Mouse (Mus musculus): ENCODE data around the gene Tbc1d2b.

Gene Tbc1d2b

DNA sequence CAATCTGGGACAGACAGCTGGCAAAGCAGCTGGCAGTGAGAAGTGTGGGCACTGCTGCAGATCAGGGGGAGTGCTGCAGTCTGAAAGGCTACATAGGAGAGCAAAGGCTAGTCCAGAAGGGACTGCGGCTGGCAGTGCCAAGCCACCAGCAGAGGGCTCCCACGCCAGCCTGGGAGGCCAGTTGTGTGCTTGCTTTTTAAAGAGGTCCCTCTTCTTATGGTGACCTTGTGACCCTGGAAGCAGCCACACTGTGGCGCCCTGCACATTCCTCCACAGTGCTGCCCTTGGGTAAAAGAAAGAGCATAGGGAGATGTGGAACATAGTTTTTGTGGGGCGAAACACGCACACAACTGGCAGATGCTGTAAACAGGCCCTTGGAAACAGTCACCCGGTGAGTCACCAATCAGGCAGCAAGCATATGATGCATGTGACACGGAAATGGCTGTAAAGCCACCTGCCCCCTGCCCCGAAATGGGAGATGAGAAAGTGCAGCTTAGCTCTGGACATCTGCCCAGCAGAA is 66.1 kb downstream of the Tbc1d2b start:
- DNase-seq (ENCODE audit: low read depth, low spot score): peak; percentile 12

GRCm38 (mm10) chr9:90203233-90203632 is 67.4 kb downstream of the Tbc1d2b start:
- DNase-seq (ENCODE audit: low read depth, low spot score): no peak

- no peak for DNase-seq (ENCODE audit: low read depth, low spot score)
These were observed 69.1 kb downstream of the Tbc1d2b start for GRCm38 (mm10) chr9:90201541-90201940.

- no peak for DNase-seq (ENCODE audit: low read depth, low spot score)
These were observed 69.5 kb downstream of the Tbc1d2b start for GRCm38 (mm10) chr9:90201096-90201495.

- DNase-seq (ENCODE audit: low read depth, low spot score): no peak
These were observed 70.1 kb downstream of the Tbc1d2b start for GRCm38 (mm10) chr9:90200501-90200900.

- DNase-seq (ENCODE audit: low read depth, low spot score): no peak
These were observed 71.0 kb downstream of the Tbc1d2b start for GRCm38 (mm10) chr9:90199611-90200010.

- no peak for DNase-seq (ENCODE audit: low read depth, low spot score)
These were observed 71.8 kb downstream of the Tbc1d2b start for GRCm38 (mm10) chr9:90198531-90199449.

DNA sequence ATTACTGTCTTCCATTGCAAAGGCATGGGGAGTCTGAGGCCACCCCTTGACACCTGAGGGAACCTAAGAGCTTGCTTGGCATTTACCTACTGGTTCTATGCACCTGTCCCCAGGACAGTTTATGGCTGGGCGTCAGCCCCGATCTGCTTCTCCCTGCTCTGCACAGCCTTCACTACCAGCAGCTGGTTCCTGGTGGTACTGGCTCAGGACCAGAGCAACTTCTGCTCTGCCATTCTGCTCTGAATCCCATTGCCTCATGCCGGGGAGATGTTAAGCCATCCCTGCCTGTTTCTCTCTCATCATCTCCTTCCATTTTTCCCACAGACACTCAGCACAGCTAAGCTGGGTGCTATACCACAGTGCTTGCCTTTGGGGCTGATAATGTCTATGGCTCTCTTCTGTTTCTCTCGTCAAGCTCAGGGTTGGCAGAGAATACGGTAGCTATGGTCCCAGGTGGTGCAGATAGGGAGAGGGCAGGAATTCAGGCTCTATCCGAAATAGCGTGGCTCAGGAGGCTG is 72.7 kb downstream of the Tbc1d2b start:
- DNase-seq (ENCODE audit: low read depth, low spot score): no peak

DNA sequence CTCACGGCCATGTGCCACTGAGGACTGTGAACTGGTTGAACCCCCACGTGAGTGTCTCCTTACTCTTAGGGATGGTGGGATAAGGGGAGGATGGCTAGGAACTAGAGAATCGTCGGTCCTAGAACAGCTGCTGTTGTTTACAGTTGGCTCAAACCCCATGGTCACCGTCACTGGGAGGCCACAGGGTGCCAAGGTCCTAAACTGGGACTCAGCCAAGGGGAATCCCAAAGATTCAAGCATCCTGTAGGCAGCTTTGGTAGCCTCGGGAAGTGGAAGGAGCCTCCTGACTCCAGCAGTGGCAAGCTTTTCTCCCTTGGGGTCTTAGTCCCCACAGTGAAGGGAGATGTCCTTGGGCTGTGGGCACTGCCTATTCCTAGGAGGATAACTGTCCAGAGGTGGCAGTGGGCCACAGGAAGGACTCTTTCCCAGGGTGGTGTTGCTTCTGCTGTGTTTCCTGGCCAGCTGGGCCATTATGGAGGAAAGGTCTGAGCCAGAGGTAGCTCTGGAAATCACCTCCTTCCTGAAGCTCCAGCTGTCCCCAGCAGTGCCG is 73.4 kb downstream of the Tbc1d2b start:
- no peak for DNase-seq (ENCODE audit: low read depth, low spot score)

DNA sequence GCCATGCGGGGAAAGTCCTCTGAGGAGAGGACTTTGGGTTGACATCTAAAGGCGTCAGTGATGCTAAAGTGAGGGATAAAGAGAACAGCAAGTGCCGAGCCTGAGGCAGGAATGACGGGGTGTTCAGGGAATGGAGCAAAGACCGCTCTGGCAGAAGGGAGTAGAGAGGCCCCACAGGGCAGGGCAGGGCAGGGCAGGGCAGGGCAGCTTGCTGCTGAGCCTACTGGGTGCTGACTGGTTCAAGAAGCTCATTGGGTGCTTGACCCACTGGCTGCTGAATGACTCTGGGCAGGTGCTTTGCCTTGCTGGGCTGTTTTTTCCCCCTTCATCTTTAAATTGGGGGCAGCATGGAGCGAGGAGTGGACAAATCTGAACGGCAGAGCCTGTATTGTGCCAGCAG is 74.3 kb downstream of the Tbc1d2b start:
- DNase-seq (ENCODE audit: low read depth, low spot score): no peak

DNA sequence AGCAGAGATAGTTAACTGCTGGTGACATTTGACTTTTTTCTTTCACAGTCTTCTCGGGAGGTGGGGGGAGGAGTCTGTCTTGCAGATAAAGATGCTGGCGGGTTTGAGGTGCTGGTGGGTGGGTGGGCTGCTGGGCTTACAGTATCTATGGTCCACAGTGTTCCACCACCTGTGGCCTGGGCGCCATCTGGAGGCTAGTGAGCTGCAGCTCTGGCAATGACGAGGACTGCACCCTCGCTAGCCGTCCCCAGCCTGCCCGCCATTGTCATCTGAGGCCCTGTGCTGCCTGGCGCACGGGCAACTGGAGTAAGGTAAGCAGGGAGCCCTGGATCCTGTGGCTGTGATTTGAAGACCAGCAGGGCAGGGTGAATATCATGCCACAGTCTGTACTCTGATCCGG is 75.6 kb downstream of the Tbc1d2b start:
- no peak for DNase-seq (ENCODE audit: low read depth, low spot score)

DNA sequence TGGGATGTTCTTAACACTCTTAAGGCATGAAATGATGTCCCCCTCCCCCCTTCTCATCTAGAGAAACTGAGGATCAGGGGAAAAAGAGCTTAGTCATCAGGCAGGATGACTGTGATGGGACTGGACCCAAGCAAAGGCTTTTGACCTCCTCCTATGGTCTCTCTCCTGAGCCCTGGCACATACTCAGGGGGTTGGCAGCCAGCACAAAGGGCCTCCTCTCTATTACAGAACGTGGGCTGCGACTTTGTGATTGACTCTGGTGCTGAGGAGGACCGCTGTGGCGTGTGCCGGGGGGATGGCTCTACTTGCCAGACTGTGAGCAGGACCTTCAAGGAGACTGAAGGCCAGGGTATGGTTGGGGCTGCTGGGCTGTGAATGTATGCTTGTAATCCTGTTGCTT is 81.2 kb downstream of the Tbc1d2b start:
- no peak for DNase-seq (ENCODE audit: low read depth, low spot score)

DNA sequence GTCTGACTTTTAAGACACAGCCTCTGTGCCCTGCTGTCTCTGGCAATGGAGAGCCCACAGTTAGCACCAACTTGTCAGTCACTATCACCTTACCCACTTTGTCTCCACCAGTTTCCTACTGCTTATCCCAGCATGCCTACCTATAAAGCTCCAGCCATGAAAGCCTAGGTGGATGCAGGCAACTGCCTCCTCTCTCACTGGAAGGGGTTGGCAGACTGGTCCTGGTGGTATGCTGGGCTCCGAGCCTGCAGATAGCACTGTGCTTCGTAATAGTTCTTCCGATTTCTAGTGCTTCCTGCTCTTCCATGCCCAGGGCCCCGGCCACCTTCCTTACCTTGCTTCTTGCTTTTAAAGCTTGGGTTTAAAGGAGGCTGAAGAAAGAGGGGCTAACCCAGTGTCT is 81.7 kb downstream of the Tbc1d2b start:
- no peak for DNase-seq (ENCODE audit: low read depth, low spot score)

- DNase-seq (ENCODE audit: low read depth, low spot score): no peak
These were observed 85.2 kb downstream of the Tbc1d2b start for GRCm38 (mm10) chr9:90185356-90185910.

DNA sequence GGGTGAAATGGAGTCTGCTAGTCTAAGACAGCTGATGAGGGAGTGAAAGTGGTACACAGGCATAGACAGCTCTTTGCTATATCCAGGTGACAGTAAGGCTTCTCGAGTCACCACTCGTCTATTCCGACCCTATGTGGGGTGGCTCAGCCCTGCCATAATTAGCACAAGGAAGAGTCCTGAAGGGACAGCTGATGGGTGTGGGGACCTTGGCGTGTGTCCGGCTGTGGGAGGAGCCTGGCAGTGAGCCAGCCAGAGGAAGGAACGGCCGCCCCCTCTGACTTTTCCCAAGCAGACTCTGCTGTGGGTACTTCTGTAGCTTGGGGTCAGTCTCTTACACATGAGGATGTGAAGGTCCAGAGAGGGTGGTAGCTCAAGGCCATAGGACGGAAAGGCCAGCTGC is 86.5 kb downstream of the Tbc1d2b start:
- no peak for DNase-seq (ENCODE audit: low read depth, low spot score)

GRCm38 (mm10) chr9:90183550-90183949 is 87.1 kb downstream of the Tbc1d2b start:
- DNase-seq (ENCODE audit: low read depth, low spot score): no peak

- no peak for DNase-seq (ENCODE audit: low read depth, low spot score)
These were observed 87.8 kb downstream of the Tbc1d2b start for GRCm38 (mm10) chr9:90182636-90183421.

- DNase-seq (ENCODE audit: low read depth, low spot score): no peak
These were observed 88.8 kb downstream of the Tbc1d2b start for GRCm38 (mm10) chr9:90181656-90182388.

GRCm38 (mm10) chr9:90179409-90179808 is 91.2 kb downstream of the Tbc1d2b start:
- DNase-seq (ENCODE audit: low read depth, low spot score): no peak

- DNase-seq (ENCODE audit: low read depth, low spot score): no peak
These were observed 97.3 kb downstream of the Tbc1d2b start for GRCm38 (mm10) chr9:90173330-90173729.

Measured in mesoderm, embryonic 11.5 days (tissue).